Mouse (Mus musculus): ENCODE data around the gene BC051142.

BC051142 gene

DNA sequence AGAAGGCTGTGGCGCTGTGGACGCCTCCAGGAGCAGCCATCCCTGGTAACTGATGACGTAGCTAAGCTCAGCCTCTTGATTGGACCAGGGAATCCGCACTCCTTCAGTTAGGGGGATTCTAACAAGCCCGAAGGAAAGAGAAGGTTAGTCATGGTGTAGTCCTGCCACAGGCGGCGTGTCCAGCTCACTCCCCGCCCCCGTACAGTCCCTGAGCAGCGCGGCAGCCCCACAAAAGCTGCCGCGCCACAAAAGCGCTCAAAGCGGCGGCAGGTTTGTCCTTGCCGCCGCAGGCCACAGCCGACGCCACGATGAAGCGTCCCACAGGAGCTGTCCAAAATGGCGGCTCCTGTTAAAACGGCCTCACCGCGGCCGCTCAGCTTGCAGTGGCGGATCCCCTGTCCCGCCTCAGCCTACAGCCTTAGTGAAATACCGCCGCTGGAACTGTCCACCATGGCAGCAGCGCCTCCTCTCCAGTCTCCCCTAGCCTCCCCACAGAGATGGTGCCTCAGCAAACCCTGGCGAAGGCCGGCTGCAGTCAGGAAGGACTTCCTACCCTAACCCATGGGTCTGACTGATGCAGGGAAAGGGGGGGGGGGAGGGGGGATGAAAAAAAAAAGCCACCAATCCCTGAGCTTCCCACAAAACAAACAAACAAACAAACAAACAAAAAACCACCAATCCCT is at the start of gene BC051142:
BC051142 (plus strand) TSS at position 110 of the 683 bp plus-strand sequence.
- DNase-seq = peak; percentile 87

DNA sequence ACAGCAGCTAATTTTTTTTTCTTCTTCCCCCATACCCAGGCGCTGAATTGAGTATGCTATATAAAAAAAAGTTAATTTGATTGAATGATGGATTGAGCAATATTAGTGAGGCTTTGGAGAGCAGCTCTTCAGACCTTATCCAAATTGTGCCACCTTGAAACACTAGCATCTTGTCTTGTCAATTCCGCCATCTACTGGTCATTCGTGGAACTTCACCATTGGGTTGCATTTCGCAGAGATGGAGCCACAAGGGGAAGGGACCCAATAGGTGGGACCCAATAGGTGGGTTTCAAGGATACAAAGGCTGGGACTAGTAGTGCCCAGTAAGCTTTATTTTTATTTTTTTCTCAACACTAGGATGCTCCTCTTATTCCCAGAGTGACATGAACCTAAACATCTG is 49.2 kb upstream of the BC051142 start:
- peak; percentile 92 for DNase-seq

DNA sequence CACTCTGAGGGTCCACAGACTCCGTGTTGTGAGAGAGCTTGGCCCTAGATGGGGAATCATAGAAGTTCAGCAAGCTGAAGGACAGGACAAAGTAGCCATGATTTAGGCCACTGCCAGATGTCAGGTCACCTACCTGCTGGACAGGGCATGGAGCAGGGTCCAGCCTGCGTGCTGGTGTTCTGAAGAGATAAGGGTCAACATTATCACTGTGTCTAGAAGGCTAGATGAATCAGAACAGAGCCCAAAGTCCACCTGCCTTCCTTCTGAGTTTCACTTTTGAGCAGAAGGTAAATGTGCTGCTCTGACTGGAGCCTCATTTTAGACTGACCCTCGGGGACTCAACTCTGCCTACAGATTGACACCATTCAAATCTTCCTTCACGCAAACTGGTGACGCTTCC is 44.1 kb upstream of the BC051142 start, which contains the start of gene Btnl2:
Btnl2 (plus strand) TSS at position 284 of the 400 bp plus-strand sequence.
- no peak for DNase-seq

DNA sequence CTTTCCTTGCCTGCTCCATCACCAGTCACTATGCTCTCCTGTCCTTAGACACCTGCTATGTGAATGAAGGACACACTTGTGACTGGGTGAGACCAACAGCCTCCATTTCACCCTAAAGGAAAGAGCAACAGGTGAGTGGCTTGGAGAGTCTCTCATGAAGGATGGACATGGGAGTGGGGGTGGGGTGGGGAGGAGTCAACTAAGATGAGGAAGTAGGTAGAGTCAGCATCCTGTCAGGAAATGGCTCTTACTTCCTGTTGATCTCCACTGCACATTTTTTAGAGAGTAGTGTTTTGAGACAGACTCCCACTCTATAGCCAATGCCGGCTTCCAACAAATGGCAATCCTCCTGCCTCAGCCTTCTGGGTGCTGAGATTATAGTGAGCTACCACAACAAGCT is 43.7 kb upstream of the BC051142 start:
- DNase-seq = peak; percentile 38

DNA sequence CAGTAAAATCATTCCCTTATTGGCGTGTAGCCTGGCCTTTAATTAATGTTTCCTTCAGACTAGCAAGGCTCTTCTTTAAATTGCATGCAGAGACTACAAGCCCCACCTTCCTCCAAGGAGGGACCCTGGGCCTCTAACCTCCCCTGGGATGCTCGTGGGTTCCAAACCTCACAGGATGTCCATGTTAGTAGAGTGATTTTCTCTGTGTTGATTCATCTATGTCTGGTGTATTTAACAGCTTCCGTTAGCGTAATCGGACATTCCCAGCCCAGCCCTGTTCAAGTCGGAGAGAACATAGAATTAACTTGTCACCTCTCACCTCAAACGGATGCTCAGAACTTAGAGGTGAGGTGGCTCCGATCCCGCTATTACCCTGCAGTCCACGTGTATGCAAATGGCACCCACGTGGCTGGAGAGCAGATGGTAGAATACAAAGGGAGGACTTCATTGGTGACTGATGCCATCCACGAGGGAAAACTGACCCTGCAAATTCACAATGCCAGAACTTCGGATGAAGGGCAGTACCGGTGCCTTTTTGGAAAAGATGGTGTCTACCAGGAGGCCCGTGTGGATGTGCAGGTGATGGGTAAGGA is 35.6 kb upstream of the BC051142 start:
- DNase-seq = no peak

DNA sequence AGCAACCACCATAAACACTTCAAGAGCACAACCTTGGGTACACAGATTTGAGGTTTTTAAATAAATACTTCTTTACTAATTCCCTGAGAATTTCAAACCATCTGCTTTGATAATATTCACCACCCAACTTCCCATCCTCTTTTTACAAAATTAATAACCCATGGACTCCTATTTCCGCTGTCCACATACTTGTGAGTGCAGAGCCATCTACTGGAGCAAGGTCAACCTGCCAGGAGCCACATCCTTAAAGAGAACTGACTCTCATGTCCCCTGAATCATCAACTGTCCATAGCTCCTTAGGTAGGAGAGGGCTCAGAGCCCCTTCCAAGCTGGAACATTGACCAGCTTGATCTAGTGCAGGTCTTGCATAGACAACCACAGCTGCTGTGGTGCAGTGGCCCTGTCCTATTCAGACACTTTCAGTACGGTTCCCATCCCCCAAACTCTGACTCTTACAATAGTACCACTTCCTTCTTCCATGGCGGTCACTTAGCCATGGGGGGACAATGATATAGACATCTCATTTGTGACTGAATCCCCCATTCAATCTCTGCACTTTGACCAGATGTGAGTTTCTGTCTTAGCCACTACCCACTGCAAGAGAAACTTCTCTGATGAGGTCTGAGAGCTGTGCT is 34.8 kb upstream of the BC051142 start:
- no peak for DNase-seq

DNA sequence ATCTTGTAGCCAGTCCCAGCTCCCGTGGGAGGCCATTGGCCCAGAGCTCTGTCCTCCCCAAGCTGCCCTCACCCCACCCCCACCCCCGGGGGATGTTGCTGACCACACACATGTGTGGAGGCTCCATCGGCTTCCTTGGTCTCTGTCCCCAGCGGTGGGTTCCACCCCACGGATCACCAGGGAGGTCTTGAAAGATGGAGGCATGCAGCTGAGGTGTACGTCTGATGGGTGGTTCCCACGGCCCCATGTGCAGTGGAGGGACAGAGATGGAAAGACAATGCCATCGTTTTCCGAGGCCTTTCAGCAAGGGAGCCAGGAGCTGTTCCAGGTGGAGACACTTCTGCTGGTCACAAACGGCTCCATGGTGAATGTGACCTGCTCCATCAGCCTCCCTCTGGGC is 33.6 kb upstream of the BC051142 start:
- DNase-seq = no peak

DNA sequence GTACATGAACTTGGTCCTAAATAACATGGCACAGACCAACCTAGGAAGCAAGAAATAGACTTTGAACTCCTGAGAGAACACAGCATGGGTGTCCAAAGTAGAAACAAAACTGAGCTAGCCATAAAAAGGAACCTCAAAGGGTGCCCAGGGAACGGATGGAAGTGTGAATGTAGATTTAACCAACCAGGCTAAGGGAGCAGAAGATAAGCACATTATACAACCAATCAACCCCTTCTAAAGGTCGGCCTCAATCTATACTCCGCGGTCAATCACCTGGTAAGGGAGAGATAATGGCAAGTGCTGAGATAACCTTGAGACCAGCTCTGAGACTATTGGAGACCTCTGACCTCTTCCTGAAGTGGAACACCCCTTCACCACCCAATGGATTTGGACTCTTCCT is 28.1 kb upstream of the BC051142 start:
- DNase-seq = no peak

DNA sequence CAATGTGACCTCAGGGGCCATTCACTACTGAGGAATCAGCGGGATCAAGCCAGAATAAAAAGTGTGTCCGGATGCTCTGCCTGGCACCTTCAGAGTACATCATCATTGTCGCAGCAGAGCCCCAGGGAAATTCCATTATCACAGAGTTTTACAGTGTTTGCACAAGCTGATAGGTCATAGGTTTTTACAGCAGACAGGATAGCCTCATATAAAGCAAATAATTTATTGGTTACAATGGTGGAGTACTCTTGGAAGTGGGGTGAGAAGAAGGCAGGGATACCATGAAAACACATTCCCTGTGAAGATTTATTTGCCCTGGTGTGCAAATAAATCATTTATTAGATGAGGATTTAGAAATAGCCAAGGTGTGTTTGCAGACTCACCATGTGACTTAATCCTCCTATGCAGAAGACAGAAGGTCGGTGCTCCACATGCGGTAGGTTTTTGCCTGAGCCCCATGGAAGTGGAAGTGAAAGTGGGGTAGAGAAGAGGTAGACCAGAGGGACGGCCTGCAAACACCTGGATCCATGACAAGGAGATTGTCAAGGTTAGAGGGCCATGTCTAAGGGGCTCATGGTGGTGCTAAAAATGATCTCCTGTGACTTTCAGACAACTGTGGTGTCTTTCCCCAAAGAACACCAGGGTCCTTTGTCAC is 25.4 kb upstream of the BC051142 start:
- no peak for DNase-seq

DNA sequence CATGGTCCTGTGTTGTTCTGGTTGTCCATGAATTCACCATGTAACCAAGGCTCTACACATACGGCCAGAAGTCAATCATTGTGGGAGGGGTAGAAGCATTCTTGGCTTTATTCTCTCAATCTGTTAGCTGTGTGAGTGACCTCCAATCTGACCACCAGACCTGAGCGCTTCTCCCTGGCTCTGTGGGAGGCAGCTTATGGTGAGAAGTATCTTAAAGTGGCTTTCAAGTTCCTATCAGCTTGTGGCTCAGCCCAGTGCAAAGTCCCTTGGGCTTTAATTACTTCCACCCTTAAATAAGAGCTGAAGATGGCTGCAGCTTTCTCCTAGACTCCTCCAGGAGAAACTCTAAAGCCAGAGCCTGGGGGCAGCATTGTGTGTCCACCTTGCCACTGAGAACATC is 21.8 kb upstream of the BC051142 start, which contains the start of gene Btnl1:
Btnl1 (plus strand) TSS at position 286 of the 400 bp plus-strand sequence.
- DNase-seq = no peak

DNA sequence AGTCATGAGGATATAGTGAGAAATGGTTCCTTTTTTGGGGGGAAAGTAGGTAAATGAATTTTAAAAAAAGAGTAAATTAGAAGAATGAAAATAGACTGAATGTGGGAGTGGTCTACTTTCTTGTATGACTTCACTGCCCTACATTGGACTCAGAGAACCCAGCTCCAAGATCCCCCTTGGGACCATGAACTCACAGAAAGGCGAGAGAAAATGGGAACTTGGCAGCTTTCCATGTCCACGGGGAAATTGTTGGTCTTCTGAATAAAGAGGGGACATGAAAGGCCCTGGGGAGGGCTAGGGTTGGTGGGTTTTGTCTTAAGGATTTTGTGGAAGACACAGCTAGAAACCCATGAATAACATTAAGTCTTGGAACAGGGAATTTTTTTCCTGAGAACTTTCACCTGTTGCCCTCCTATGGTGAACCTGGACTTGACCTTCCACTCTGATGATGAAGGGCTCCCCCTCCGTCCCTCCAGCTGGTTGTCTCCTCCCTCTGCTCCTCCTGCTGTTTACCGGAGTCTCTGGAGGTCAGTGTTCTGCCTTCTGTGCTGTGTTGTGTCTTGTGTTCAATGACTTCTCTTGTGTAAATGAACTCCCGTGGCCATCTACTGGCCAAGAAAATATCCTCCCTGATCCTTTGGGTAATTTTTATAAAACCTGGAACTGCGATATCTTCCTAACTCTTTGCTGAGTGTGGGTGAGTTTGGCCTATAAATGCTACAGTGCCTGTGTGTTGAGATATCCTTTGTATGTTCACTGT is 21.0 kb upstream of the BC051142 start:
- DNase-seq = no peak

DNA sequence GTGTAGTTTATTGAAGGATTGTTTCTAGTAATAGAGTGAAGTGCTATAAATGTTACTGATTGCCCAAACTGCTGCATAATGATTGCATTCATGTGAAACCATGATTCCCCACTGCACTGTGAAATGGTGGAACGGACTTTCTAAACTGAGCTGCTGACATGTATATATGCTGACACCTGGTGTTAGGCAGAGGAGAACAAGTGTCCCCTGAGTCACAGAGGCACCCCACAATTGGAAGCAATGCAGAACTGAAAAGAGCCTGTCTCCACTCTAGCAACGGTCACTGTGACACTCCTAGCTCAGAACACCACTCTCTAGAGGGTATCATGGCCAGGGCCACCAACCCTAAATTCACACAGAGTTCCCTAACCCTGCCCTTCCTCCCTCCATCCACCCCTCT is 19.9 kb upstream of the BC051142 start:
- no peak for DNase-seq

DNA sequence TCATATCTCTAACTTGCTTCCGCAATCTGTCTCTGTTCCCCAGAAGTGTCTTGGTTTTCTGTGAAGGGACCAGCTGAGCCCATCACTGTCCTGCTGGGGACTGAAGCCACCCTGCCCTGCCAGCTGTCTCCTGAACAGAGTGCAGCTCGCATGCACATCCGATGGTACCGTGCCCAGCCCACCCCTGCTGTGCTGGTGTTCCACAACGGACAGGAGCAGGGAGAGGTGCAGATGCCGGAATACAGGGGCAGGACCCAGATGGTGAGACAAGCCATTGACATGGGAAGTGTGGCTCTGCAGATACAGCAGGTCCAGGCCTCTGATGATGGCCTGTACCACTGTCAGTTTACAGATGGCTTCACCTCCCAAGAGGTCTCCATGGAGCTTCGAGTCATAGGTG is 19.2 kb upstream of the BC051142 start:
- no peak for DNase-seq

DNA sequence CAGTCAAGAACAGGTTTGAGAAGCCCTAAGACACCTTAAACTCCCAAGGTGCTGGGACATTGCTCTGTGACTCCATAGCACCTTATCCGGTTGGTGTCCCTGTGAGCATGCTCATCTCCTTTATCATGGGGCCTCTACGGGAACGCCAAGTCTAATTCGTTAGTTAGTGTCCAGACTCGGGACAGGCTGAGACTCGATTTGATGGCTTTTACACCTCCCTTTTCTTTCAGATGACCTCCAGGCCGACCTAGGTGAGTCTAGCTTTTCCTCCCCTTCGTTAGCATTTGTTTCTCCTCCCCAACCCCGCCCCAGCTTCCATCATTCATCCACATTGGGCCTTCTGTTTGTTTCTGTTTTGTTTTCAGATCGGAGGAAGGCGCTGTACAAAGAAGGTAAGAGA is 16.7 kb upstream of the BC051142 start:
- DNase-seq = no peak

DNA sequence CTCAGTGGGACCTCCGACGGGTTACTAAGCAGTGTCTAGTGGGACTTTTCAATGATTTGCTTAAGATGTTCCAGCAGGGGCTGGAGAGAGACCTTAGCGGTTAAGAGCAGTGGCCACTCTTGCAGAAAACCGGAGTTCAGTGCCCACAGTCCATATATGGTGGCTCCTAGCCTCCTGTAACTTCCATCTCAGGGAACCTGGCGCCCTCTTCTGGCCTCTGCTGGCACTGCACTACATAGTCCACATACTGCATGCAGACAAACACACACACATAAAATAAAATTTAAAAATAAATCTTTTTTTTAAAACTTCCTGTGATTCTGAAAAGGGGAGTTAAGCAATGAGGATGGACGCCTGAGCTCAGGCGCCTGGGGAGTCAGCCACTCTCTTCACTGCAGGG is 15.4 kb upstream of the BC051142 start:
- no peak for DNase-seq

DNA sequence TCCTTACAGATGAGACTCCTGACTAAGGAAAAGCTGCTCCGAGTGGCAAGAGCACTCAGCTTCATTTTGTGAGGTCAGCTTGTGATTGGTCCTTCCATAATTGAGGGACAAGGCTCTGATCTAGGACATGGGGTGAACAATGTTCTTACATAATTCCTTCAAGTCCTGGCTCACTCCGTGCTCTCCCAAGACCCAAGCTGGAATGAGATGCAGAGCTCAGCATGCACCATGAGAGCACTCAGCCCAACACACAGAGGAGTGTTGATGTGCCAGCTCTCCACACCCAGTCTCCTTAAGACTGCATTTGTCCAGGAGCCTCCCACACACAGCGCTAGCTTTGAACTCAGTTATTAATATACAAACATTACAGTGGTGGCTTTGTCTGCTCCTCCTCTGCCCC is 13.9 kb upstream of the BC051142 start:
- no peak for DNase-seq

DNA sequence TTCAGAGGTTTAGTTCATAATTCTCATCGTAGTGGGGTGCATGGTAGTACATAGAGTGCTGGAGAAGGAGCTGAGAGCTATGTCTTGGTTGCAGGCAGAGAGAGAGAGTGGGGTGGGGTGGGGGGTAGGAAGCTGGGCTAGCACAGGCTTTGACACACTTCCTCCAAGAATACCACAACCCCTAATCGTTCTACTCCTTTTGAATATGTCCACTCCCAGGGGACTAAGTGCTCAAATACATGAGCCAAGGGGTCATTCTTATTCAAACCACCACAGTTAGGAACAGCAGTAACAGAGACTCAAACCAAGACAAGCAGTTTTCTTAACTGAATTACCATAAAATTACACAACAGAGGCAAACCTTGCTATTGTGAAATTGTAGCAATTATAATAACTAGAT is 12.0 kb upstream of the BC051142 start:
- no peak for DNase-seq

DNA sequence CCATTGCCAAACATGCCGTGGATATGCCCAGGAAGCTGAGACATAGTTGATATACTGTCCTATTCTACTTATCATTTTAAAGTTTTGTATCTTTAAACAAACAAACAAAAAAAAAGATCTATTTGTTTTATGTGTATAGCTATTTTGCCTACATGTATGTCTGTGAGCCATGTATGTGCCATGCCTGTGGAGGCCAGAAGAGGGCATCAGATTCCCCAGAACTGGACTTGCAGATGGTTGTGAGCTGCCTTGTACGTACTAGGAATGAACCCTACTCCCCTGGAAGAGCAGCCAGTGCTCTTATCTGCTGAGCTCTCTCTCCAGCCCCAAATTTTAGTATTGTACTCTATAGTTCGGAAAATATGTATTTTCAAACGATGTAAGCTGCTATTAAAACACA is 10.1 kb upstream of the BC051142 start:
- DNase-seq = peak; percentile 73

DNA sequence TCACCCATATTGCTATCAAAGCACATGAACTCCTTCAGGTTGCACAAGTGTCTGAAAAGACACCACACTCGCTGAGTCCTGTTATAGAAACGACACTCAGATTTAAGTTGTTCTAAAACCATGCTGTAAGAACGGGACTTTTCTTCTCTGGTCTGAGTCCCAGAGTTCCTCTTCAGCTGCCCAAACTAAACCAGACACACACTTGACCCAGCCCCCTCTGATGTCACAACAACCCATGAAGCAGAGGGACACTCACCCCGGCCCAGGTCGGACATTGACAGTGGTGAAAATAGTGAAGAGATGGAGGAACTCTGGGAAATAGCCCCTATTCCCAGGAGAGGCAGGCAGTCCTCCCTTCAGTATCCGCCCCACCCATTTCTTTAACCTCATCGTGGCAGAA is 7.1 kb upstream of the BC051142 start:
- DNase-seq = no peak

DNA sequence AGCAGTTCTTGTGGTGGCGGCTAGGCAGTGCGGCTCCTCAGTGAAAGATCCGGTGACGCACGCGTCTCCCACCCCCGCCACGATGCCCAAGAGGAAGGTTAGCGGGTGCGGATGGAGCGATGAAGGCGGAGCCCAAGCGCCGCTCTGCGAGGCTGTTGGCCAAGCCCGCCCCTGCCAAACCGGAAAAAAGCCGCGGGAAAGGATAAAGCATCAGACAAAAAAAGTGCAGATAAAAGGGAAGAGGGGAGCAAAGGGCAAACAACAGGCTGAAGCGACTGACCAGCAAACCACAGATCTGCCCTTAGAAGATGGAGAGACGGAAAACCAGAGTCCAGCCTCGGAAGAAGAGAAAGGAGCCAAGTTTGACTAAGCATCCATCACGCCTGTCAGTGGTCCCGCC is 6.3 kb upstream of the BC051142 start:
- DNase-seq = peak; percentile 25

DNA sequence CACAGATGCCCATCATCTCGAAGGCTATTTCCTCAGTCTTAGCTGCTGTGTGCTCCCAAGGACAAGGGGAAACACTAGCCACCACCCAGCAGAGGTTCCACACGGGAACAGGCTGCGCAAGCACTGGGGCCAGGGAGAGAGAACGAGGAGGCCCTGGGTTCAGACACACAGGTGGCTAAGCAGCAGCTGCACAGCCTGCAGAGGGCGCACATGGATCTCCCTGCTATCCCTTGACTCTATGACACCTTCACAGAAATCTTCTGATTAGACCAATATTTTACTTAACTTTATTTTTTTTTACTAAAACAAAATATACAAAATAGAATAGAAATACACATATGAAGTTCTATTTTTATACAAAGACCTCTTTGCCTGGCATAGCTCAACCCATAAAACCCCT is 1.3 kb upstream of the BC051142 start:
- DNase-seq = peak; percentile 46

DNA sequence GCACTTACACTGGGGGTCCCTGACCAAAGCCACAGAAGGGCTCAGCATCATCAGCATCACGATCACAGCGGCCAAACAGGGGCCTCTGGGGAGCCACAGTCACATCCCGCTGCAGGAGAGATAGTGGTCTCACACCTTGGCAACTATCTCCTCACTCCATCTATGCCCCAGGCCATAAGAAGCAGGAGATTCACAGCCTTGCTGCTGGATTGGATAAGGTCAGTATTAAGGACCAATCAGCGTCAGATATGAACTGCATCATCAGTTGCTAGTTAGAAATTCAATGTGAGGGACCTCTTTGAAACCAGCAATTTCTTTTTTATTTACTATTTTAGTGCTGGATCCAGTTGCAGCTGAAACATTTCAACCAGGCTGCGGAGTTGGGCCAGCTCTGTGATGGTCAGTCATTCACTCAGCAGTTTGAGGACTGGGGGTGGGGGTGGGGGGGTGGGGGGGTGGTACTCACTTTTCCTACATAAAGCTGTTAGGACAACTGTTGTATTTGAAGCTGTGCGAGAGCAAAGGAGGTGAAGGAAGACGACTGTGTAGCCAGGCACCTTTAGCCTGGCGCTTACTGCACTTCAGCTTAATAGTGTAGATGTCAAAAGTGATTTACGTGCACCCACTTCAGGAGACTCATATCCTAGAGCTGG is 436 bp upstream of the BC051142 start:
- peak; percentile 94 for DNase-seq

DNA sequence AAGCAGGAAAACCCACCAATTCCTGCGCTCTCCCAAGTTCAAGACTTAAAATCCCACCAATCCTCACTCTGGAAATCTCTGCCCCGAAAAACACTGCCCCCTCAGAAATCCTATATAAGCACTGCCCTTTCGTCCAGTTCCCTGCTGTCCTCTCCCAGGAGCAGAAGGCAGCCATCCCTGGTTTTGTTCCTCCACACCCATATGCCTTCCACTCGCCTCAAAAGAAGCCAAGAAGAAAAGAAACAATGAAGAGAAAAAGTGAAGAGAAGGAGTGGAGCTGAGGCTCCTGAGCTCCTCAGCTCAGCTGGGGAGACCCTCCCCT is 735 bp downstream of the BC051142 start:
- DNase-seq = no peak
